Mouse (Mus musculus): ENCODE measurements around the gene Olfr178. TPM values are rescaled to one million over a fixed set of nuclear protein-coding genes. Genes with fewer than 3 reads are reported as not detected.

The Olfr178 gene
- not detected in 2 replicates for polyA plus RNA-seq (2011; ENCODE audit: insufficient read length, low read depth, missing spikeins)

DNA sequence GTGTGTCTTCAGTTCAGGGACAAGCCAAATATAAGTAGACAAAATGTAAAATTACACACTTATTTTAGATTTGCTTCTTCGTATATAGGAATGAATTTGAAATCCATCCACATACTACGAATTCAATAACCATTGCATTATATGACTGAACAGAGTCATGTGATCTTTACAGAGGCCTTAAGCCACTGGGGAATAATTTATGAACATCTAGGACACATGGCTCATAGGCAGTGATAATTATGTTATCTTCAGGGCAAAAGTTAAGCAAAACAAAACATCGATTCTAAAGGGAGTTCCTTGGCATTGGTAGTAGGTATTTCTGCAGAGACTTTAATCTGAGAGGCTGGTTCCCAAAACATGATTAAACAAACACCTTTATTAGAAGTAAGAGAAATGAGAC, at the start of gene Olfr178:
Gene Olfr178, minus strand, starts transcription at position 101 of the 400 bp plus-strand sequence.
- Histone ChIP-seq H3K4me3 (ENCODE audit: insufficient read depth, low read length) (no peak within 1 kb of the TSS), H3K4me1 (ENCODE audit: control insufficient read depth, insufficient read depth, low read length) (no peaks in the 10 kb centered on the region), H3K27ac (ENCODE audit: insufficient read depth, low read length) (no peak within 1 kb of the TSS)
- no peak for TF ChIP-seq CTCF (IDR thresholded peaks at IDR 0.05; ENCODE audit: borderline replicate concordance, insufficient read depth, low read length)
- TF ChIP-seq POLR2A (IDR thresholded peaks at IDR 0.05; ENCODE audit: low read depth, low read length): no peak

GRCm38 (mm10) chr16:58929292-58929691, 37.4 kb upstream of the Olfr178 start, which contains the start of gene Olfr180:
Olfr180 (minus strand) TSS chr16:58929392.
- TF ChIP-seq POLR2A (IDR thresholded peaks at IDR 0.05; ENCODE audit: low read depth, low read length): no peak
- no peak for TF ChIP-seq CTCF (IDR thresholded peaks at IDR 0.05; ENCODE audit: borderline replicate concordance, insufficient read depth, low read length)
- H3K4me3 ChIP-seq (ENCODE audit: insufficient read depth, low read length): no peak within 1 kb of the TSS
- no peaks in the 10 kb centered on the region for H3K4me1 ChIP-seq (ENCODE audit: control insufficient read depth, insufficient read depth, low read length)
- H3K27ac ChIP-seq (ENCODE audit: insufficient read depth, low read length): no peak within 1 kb of the TSS

- Histone ChIP-seq H3K27ac (ENCODE audit: insufficient read depth, low read length) (no peak within 1 kb of the TSS), H3K4me1 (ENCODE audit: control insufficient read depth, insufficient read depth, low read length) (no peaks in the 10 kb centered on the region), H3K4me3 (ENCODE audit: insufficient read depth, low read length) (no peak within 1 kb of the TSS)
- TF ChIP-seq POLR2A (IDR thresholded peaks at IDR 0.05; ENCODE audit: low read depth, low read length) (no peak), CTCF (IDR thresholded peaks at IDR 0.05; ENCODE audit: borderline replicate concordance, insufficient read depth, low read length) (no peak)
Measured at GRCm38 (mm10) chr16:58928655-58929054, 36.8 kb upstream of the Olfr178 start, which contains the start of gene Olfr181. Olfr181 (minus strand) TSS chr16:58928755.

DNA sequence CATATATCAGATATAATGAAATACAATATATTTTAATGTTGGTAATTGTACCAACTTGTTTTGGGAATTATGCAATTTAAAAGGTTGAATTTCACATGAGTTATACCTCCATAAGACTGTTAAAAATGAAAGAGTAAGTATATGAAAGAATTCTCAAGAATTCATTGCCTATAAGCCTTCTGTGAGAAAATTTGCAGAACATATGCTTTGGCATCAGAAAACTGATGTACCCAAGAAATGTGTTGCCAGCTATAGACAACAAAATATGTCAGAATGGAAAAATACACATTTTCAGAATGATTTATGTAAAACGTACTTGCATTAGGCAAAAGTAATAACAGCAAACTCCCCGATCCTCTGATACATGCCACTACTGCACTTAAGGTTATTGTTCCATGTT, 7.4 kb downstream of the Olfr178 start:
- no peak overlapping the region for H3K4me3 ChIP-seq (ENCODE audit: insufficient read depth, low read length)
- no peak for TF ChIP-seq CTCF (IDR thresholded peaks at IDR 0.05; ENCODE audit: borderline replicate concordance, insufficient read depth, low read length)
- TF ChIP-seq POLR2A (IDR thresholded peaks at IDR 0.05; ENCODE audit: low read depth, low read length): no peak
- no peak overlapping the region for H3K27ac ChIP-seq (ENCODE audit: insufficient read depth, low read length)
- no peaks in the 10 kb centered on the region for H3K4me1 ChIP-seq (ENCODE audit: control insufficient read depth, insufficient read depth, low read length)

- Histone ChIP-seq H3K4me3 (ENCODE audit: insufficient read depth, low read length) (no peak within 1 kb of the TSS), H3K27ac (ENCODE audit: insufficient read depth, low read length) (no peak within 1 kb of the TSS), H3K4me1 (ENCODE audit: control insufficient read depth, insufficient read depth, low read length) (no peaks in the 10 kb centered on the region)
- TF ChIP-seq CTCF (IDR thresholded peaks at IDR 0.05; ENCODE audit: borderline replicate concordance, insufficient read depth, low read length) (no peak), POLR2A (IDR thresholded peaks at IDR 0.05; ENCODE audit: low read depth, low read length) (no peak)
Measured at GRCm38 (mm10) chr16:58874668-58875067, 17.2 kb downstream of the Olfr178 start, which contains the start of gene Olfr177. Olfr177 (minus strand) TSS chr16:58874768.

DNA sequence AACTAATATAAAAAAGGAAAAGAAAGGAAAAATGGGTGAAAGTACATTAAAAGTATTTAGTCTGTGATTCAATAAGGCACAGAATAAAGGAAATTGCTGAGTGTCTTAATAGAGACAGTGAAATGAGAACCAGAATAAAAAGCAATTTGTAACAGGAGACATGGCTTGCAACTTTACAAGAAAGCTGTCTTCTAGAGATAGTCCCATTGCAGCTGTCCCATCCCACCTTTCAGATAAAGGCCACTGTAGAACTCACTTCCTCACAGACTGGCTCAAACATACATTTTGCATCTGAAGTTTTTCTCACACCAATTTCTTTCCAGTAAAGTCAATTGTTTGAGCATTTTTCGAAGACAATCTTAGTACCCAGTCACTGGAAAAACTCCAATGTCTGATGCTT, 30.4 kb downstream of the Olfr178 start:
- no peak overlapping the region for H3K27ac ChIP-seq (ENCODE audit: insufficient read depth, low read length)
- TF ChIP-seq POLR2A (IDR thresholded peaks at IDR 0.05; ENCODE audit: low read depth, low read length) (no peak), CTCF (IDR thresholded peaks at IDR 0.05; ENCODE audit: borderline replicate concordance, insufficient read depth, low read length) (no peak)
- H3K4me1 ChIP-seq (ENCODE audit: control insufficient read depth, insufficient read depth, low read length): no peaks in the 10 kb centered on the region
- H3K4me3 ChIP-seq (ENCODE audit: insufficient read depth, low read length): no peak overlapping the region

DNA sequence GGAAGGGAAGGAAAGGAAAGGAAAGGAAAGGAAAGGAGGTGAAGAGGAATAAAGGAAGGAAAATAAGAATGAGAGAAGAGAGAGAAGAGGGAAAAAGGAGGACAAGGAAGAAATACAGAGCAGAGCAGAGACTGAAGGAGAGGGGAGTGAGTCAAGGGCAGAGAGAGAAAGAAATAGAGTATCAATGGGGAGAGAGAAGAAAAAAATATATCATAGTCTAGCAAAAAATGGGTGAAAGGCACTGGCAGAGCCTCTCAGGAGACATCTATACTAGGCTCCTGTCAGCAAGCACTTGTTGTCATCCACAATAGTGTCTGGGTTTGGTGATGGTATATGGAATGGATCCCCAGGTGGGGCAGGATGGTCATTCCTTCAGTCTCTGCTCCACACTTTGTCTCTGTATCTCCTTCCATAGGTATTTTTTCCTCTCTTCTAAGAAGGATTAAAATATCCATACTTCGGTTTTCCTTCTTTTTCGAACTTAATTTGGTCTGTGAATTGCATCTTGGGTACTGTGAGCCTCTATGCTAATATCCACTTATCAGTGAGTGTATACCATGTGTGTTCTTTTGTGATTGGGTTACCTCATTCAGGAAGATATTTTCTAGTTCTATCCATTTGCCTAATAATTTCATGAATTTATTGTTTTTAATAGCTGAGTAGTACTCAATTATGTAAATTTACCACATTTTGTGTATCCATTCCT, 31.7 kb downstream of the Olfr178 start:
- H3K27ac ChIP-seq (ENCODE audit: insufficient read depth, low read length): no peak overlapping the region
- TF ChIP-seq CTCF (IDR thresholded peaks at IDR 0.05; ENCODE audit: borderline replicate concordance, insufficient read depth, low read length) (no peak), POLR2A (IDR thresholded peaks at IDR 0.05; ENCODE audit: low read depth, low read length) (no peak)
- no peak overlapping the region for H3K4me3 ChIP-seq (ENCODE audit: insufficient read depth, low read length)
- no peaks in the 10 kb centered on the region for H3K4me1 ChIP-seq (ENCODE audit: control insufficient read depth, insufficient read depth, low read length)

Other genes starting within 250 kb of the Olfr178 start
- gene Cpox, start 221.8 kb downstream of the Olfr178 start, polyA plus RNA-seq (2011; ENCODE audit: insufficient read length, low read depth, missing spikeins): 30.4 and 33.2 TPM in 2 replicates
- not detected in 2 replicates for gene Gpr15, start 173.0 kb downstream of the Olfr178 start, polyA plus RNA-seq (2011; ENCODE audit: insufficient read length, low read depth, missing spikeins)
- gene Cldnd1, start 164.2 kb downstream of the Olfr178 start, polyA plus RNA-seq (2011; ENCODE audit: insufficient read length, low read depth, missing spikeins): 98.1 and 112 TPM in 2 replicates
- not detected in 2 replicates for gene Olfr172, start 128.9 kb downstream of the Olfr178 start, polyA plus RNA-seq (2011; ENCODE audit: insufficient read length, low read depth, missing spikeins)
- gene Olfr173, start 91.8 kb downstream of the Olfr178 start, polyA plus RNA-seq (2011; ENCODE audit: insufficient read length, low read depth, missing spikeins): not detected in 2 replicates
- not detected in 2 replicates for gene Olfr175-ps1, start 65.3 kb downstream of the Olfr178 start, polyA plus RNA-seq (2011; ENCODE audit: insufficient read length, low read depth, missing spikeins)
- not detected in 2 replicates for gene Olfr177, start 17.3 kb downstream of the Olfr178 start, polyA plus RNA-seq (2011; ENCODE audit: insufficient read length, low read depth, missing spikeins)
- not detected in 2 replicates for gene Olfr181, start 36.7 kb upstream of the Olfr178 start, polyA plus RNA-seq (2011; ENCODE audit: insufficient read length, low read depth, missing spikeins)
- gene Olfr180, start 37.3 kb upstream of the Olfr178 start, polyA plus RNA-seq (2011; ENCODE audit: insufficient read length, low read depth, missing spikeins): not detected in 2 replicates
- gene Olfr183, start 103.3 kb upstream of the Olfr178 start, polyA plus RNA-seq (2011; ENCODE audit: insufficient read length, low read depth, missing spikeins): not detected in 2 replicates
- not detected in 2 replicates for gene Olfr186, start 138.2 kb upstream of the Olfr178 start, polyA plus RNA-seq (2011; ENCODE audit: insufficient read length, low read depth, missing spikeins)
- gene Olfr187, start 147.7 kb upstream of the Olfr178 start, polyA plus RNA-seq (2011; ENCODE audit: insufficient read length, low read depth, missing spikeins): not detected in 2 replicates
- gene Olfr190, start 185.9 kb upstream of the Olfr178 start, polyA plus RNA-seq (2011; ENCODE audit: insufficient read length, low read depth, missing spikeins): not detected in 2 replicates
- gene Olfr191, start 197.8 kb upstream of the Olfr178 start, polyA plus RNA-seq (2011; ENCODE audit: insufficient read length, low read depth, missing spikeins): not detected in 2 replicates
- gene Olfr193, start 219.8 kb upstream of the Olfr178 start, polyA plus RNA-seq (2011; ENCODE audit: insufficient read length, low read depth, missing spikeins): not detected in 2 replicates
- gene Olfr194, start 229.0 kb upstream of the Olfr178 start, polyA plus RNA-seq (2011; ENCODE audit: insufficient read length, low read depth, missing spikeins): not detected in 2 replicates

Measured in embryonic fibroblast, embryonic 13.5 days (primary cell).